Mouse (Mus musculus) lung, postnatal 0 days (tissue): ENCODE data around the gene Sox30.

Experiments
- CTCF ChIP-seq: IDR thresholded peaks from 2 replicates; pipeline ENCODE4 v1.5.1; 2016; ENCODE audit warnings: antibody characterized with exemption, mild to moderate bottlenecking
- EP300 ChIP-seq: IDR thresholded peaks from 2 replicates; pipeline ENCODE4 v1.6.1; 2016; ENCODE audit warnings: antibody characterized with exemption, mild to moderate bottlenecking, control low read depth

- peak; percentile 85 for TF ChIP-seq CTCF
- no peak for TF ChIP-seq EP300
Observed at GRCm38 (mm10) chr11:46016061-46016460, 36.0 kb downstream of the Sox30 start.
